Mouse (Mus musculus): ENCODE measurements around the gene Camta1. TPM values are rescaled to one million over a fixed set of nuclear protein-coding genes. Genes with fewer than 3 reads are reported as not detected.

Camta1 gene
- polyA plus RNA-seq, 1 experiment from 2014 or later: 93.9 TPM

- ATAC-seq (replicated peaks; ENCODE audit: low FRiP score) (no peak), DNase-seq (ENCODE audit: low spot score) (no peak)
- no peaks in the 10 kb centered on the region for H3K4me1 ChIP-seq (replicated peaks; ENCODE audit: control insufficient read depth, insufficient read depth, low read length)
- H3K36me3 ChIP-seq (ENCODE audit: control insufficient read depth, insufficient read depth, low read length): no peaks in the 10 kb centered on the region
- H3K27ac ChIP-seq (ENCODE audit: low read depth, low read length): no peak overlapping the region
- H3K9ac ChIP-seq (ENCODE audit: low read depth, low read length): no peak overlapping the region
- H3K27me3 ChIP-seq (replicated peaks; ENCODE audit: control insufficient read depth, insufficient read depth, low read length): no peaks in the 10 kb centered on the region
- H3K4me3 ChIP-seq (ENCODE audit: low read depth, low read length): no peak overlapping the region
- WGBS: 77% methylated on average over 6 of the region's 6 CpGs
- H3K4me2 ChIP-seq: no peak overlapping the region
- 0 out of 2 replicates have a peak, but pooled peaks cover 2% of the 10 kb centered on the region for H3K9me3 ChIP-seq (ENCODE audit: control insufficient read depth, low read length)
Observed at GRCm38 (mm10) chr4:151506701-151507100, 355.0 kb downstream of the Camta1 start.

- WGBS: 73% methylated on average over 5 of the region's 5 CpGs
- no peak for ATAC-seq (replicated peaks; ENCODE audit: low FRiP score)
- H3K9me3 ChIP-seq (ENCODE audit: control insufficient read depth, low read length): 0 out of 2 replicates have a peak, but pooled peaks cover 2% of the 10 kb centered on the region
Observed at GRCm38 (mm10) chr4:151498481-151499276, 363.0 kb downstream of the Camta1 start.

GRCm38 (mm10) chr4:151496581-151496980, 365.1 kb downstream of the Camta1 start:
- Histone ChIP-seq H3K4me2 (no peak overlapping the region), H3K36me3 (ENCODE audit: control insufficient read depth, insufficient read depth, low read length) (no peaks in the 10 kb centered on the region), H3K27me3 (replicated peaks; ENCODE audit: control insufficient read depth, insufficient read depth, low read length) (no peaks in the 10 kb centered on the region), H3K4me3 (ENCODE audit: low read depth, low read length) (no peak overlapping the region), H3K9ac (ENCODE audit: low read depth, low read length) (no peak overlapping the region), H3K4me1 (replicated peaks; ENCODE audit: control insufficient read depth, insufficient read depth, low read length) (no peaks in the 10 kb centered on the region), H3K27ac (ENCODE audit: low read depth, low read length) (no peak overlapping the region), H3K9me3 (ENCODE audit: control insufficient read depth, low read length) (no peaks in the 10 kb centered on the region)
- 83% methylated on average over 5 of the region's 5 CpGs for WGBS
- ATAC-seq (replicated peaks; ENCODE audit: low FRiP score) (no peak), DNase-seq (ENCODE audit: low spot score) (no peak)

More at GRCm38 (mm10) chr4:151498481-151499276, 363.0 kb downstream of the Camta1 start:
- Histone ChIP-seq H3K4me3 (ENCODE audit: low read depth, low read length) (no peak overlapping the region), H3K4me2 (no peak overlapping the region), H3K9ac (ENCODE audit: low read depth, low read length) (no peak overlapping the region), H3K27ac (ENCODE audit: low read depth, low read length) (no peak overlapping the region), H3K36me3 (ENCODE audit: control insufficient read depth, insufficient read depth, low read length) (no peaks in the 10 kb centered on the region), H3K27me3 (replicated peaks; ENCODE audit: control insufficient read depth, insufficient read depth, low read length) (no peaks in the 10 kb centered on the region), H3K4me1 (replicated peaks; ENCODE audit: control insufficient read depth, insufficient read depth, low read length) (no peaks in the 10 kb centered on the region)
- DNase-seq (ENCODE audit: low spot score): no peak

GRCm38 (mm10) chr4:151495276-151495882, 366.3 kb downstream of the Camta1 start:
- Histone ChIP-seq H3K4me3 (ENCODE audit: low read depth, low read length) (no peak overlapping the region), H3K36me3 (ENCODE audit: control insufficient read depth, insufficient read depth, low read length) (no peaks in the 10 kb centered on the region), H3K4me2 (no peak overlapping the region), H3K4me1 (replicated peaks; ENCODE audit: control insufficient read depth, insufficient read depth, low read length) (no peaks in the 10 kb centered on the region), H3K27ac (ENCODE audit: low read depth, low read length) (no peak overlapping the region), H3K9ac (ENCODE audit: low read depth, low read length) (no peak overlapping the region), H3K9me3 (ENCODE audit: control insufficient read depth, low read length) (no peaks in the 10 kb centered on the region), H3K27me3 (replicated peaks; ENCODE audit: control insufficient read depth, insufficient read depth, low read length) (no peaks in the 10 kb centered on the region)
- DNase-seq (ENCODE audit: low spot score): no peak
- ATAC-seq (replicated peaks; ENCODE audit: low FRiP score): no peak
- 72% methylated on average over 11 of the region's 11 CpGs for WGBS

GRCm38 (mm10) chr4:151492786-151493185, 368.9 kb downstream of the Camta1 start:
- H3K9ac ChIP-seq (ENCODE audit: low read depth, low read length): no peak overlapping the region
- no peak for ATAC-seq (replicated peaks; ENCODE audit: low FRiP score)
- H3K27ac ChIP-seq (ENCODE audit: low read depth, low read length): no peak overlapping the region
- H3K36me3 ChIP-seq (ENCODE audit: control insufficient read depth, insufficient read depth, low read length): no peaks in the 10 kb centered on the region
- WGBS: 72% methylated on average over 10 of the region's 10 CpGs
- no peak overlapping the region for H3K4me2 ChIP-seq
- no peak overlapping the region for H3K4me3 ChIP-seq (ENCODE audit: low read depth, low read length)
- H3K27me3 ChIP-seq (replicated peaks; ENCODE audit: control insufficient read depth, insufficient read depth, low read length): no peaks in the 10 kb centered on the region
- no peaks in the 10 kb centered on the region for H3K4me1 ChIP-seq (replicated peaks; ENCODE audit: control insufficient read depth, insufficient read depth, low read length)
- no peaks in the 10 kb centered on the region for H3K9me3 ChIP-seq (ENCODE audit: control insufficient read depth, low read length)
- DNase-seq (ENCODE audit: low spot score): no peak

GRCm38 (mm10) chr4:151483977-151484313, 377.7 kb downstream of the Camta1 start:
- no peaks in the 10 kb centered on the region for H3K4me1 ChIP-seq (replicated peaks; ENCODE audit: control insufficient read depth, insufficient read depth, low read length)
- H3K4me3 ChIP-seq (ENCODE audit: low read depth, low read length): no peak overlapping the region
- no peaks in the 10 kb centered on the region for H3K9me3 ChIP-seq (ENCODE audit: control insufficient read depth, low read length)
- DNase-seq (ENCODE audit: low spot score) (no peak), ATAC-seq (replicated peaks; ENCODE audit: low FRiP score) (no peak)
- 0 out of 2 replicates have a peak, but pooled peaks cover 3% of the 10 kb centered on the region for H3K27me3 ChIP-seq (replicated peaks; ENCODE audit: control insufficient read depth, insufficient read depth, low read length)
- no peak overlapping the region for H3K9ac ChIP-seq (ENCODE audit: low read depth, low read length)
- H3K4me2 ChIP-seq: no peak overlapping the region
- no peak overlapping the region for H3K27ac ChIP-seq (ENCODE audit: low read depth, low read length)
- H3K36me3 ChIP-seq (ENCODE audit: control insufficient read depth, insufficient read depth, low read length): no peaks in the 10 kb centered on the region
- 64% methylated on average over 8 of the region's 8 CpGs for WGBS

GRCm38 (mm10) chr4:151483299-151483976, 378.2 kb downstream of the Camta1 start:
- ATAC-seq (replicated peaks; ENCODE audit: low FRiP score) (no peak), DNase-seq (ENCODE audit: low spot score) (no peak)
- no peaks in the 10 kb centered on the region for H3K4me1 ChIP-seq (replicated peaks; ENCODE audit: control insufficient read depth, insufficient read depth, low read length)
- H3K9ac ChIP-seq (ENCODE audit: low read depth, low read length): no peak overlapping the region
- H3K9me3 ChIP-seq (ENCODE audit: control insufficient read depth, low read length): no peaks in the 10 kb centered on the region
- WGBS: 20% methylated on average over 21 of the region's 21 CpGs
- H3K4me3 ChIP-seq (ENCODE audit: low read depth, low read length): no peak overlapping the region
- H3K27me3 ChIP-seq (replicated peaks; ENCODE audit: control insufficient read depth, insufficient read depth, low read length): 0 out of 2 replicates have a peak, but pooled peaks cover 3% of the 10 kb centered on the region
- no peak overlapping the region for H3K4me2 ChIP-seq
- no peaks in the 10 kb centered on the region for H3K36me3 ChIP-seq (ENCODE audit: control insufficient read depth, insufficient read depth, low read length)
- H3K27ac ChIP-seq (ENCODE audit: low read depth, low read length): no peak overlapping the region

GRCm38 (mm10) chr4:151480928-151481327, 380.7 kb downstream of the Camta1 start:
- H3K4me1 ChIP-seq (replicated peaks; ENCODE audit: control insufficient read depth, insufficient read depth, low read length): no peaks in the 10 kb centered on the region
- ATAC-seq (replicated peaks; ENCODE audit: low FRiP score) (no peak), DNase-seq (ENCODE audit: low spot score) (no peak)
- no peaks in the 10 kb centered on the region for H3K36me3 ChIP-seq (ENCODE audit: control insufficient read depth, insufficient read depth, low read length)
- H3K9me3 ChIP-seq (ENCODE audit: control insufficient read depth, low read length): no peaks in the 10 kb centered on the region
- 89% methylated on average over 3 of the region's 3 CpGs for WGBS
- no peak overlapping the region for H3K4me3 ChIP-seq (ENCODE audit: low read depth, low read length)
- no peak overlapping the region for H3K9ac ChIP-seq (ENCODE audit: low read depth, low read length)
- H3K27ac ChIP-seq (ENCODE audit: low read depth, low read length): no peak overlapping the region
- peaks cover 3% of the 10 kb centered on the region; the same call in 1 of the 2 replicates for H3K27me3 ChIP-seq (replicated peaks; ENCODE audit: control insufficient read depth, insufficient read depth, low read length)
- no peak overlapping the region for H3K4me2 ChIP-seq
